Mouse (Mus musculus) layer of hippocampus, postnatal 25 days (tissue): ENCODE data around the gene Sumf1. TPM values are rescaled to one million over a fixed set of nuclear protein-coding genes. Genes with fewer than 3 reads are reported as not detected.

Experiments
- total RNA-seq, 2 experiments: library from RNA; stranded (reverse); gene quantifications; 2 replicates each; pipeline ENCODE4 v1.2.3; 2021

Gene Sumf1
- total RNA-seq, 2 experiments from 2014 or later = 18.0 to 19.1 TPM

Other genes starting within 250 kb of the Sumf1 start
- gene Setmar, start 120.5 kb downstream of the Sumf1 start, total RNA-seq = 1 to 10 TPM; 7.7 to 8.2 TPM
- 100 to 1,000 TPM; 258 to 259 TPM for gene Itpr1, start 27.5 kb upstream of the Sumf1 start, total RNA-seq